Mouse (Mus musculus) myocyte (in vitro differentiated cells): ENCODE results near the gene Terb1.

Experiments used
- E2F4 ChIP-seq: IDR thresholded peaks from one replicate; pipeline ENCODE4 v1.6.1; 2011; ENCODE audit warnings: mild to moderate bottlenecking, control low read depth, moderate library complexity; ENCODE audit not compliant: insufficient read depth
- MAX ChIP-seq: IDR thresholded peaks from one replicate; pipeline ENCODE4 v1.6.1; 2011; ENCODE audit warnings: low read depth, mild to moderate bottlenecking, control low read depth
- MYOG ChIP-seq, 3 experiments: IDR thresholded peaks; one replicate each; pipeline ENCODE4 v1.6.1; 2011; ENCODE audit warnings: control low read depth in 2 of 3, low read depth in 2 of 3, mild to moderate bottlenecking in 2 of 3; ENCODE audit not compliant: insufficient read length in 2 of 3, control insufficient read depth in 1 of 3, insufficient read depth in 1 of 3
- POLR2A ChIP-seq: IDR thresholded peaks from one replicate; pipeline ENCODE4 v1.6.1; 2011; ENCODE audit warnings: low read depth, mild to moderate bottlenecking, control low read depth, moderate library complexity; ENCODE audit not compliant: insufficient read length
- POLR2AphosphoS2 ChIP-seq: IDR thresholded peaks from one replicate; pipeline ENCODE4 v1.6.1; 2011; ENCODE audit warnings: low read depth, control low read depth; ENCODE audit not compliant: insufficient read length
- TCF12 ChIP-seq: IDR thresholded peaks from one replicate; pipeline ENCODE4 v1.6.1; 2011; ENCODE audit warnings: mild to moderate bottlenecking, control low read depth; ENCODE audit not compliant: poor library complexity, insufficient read depth, severe bottlenecking
- TCF3 ChIP-seq: IDR thresholded peaks from one replicate; pipeline ENCODE4 v1.6.1; 2011; ENCODE audit warnings: low read depth, control low read depth; ENCODE audit not compliant: insufficient read length

- TF ChIP-seq POLR2A (no peak), TCF12 (no peak), E2F4 (no peak), POLR2AphosphoS2 (no peak), MAX (no peak), MYOG (IDR thresholded peaks at IDR 0.05; ENCODE audit: control insufficient read depth in 1 of 3, insufficient read depth in 1 of 3, insufficient read length in 2 of 3, low read depth in 2 of 3) (no peak), TCF3 (no peak)
Measured at GRCm38 (mm10) chr8:104436591-104436990, 73.1 kb downstream of the Terb1 start.
